Mouse (Mus musculus) left cerebral cortex, adult 2 months (tissue): ENCODE data around the gene Sptbn1. TPM values are rescaled to one million over a fixed set of nuclear protein-coding genes. Genes with fewer than 3 reads are reported as not detected.

Source experiments
- DNase-seq, 2 experiments: peaks; one replicate each; pipeline ENCODE4 v3.0.0; 2021 to 2022; ENCODE audit warnings: low spot score in 2 of 2, mixed read lengths in 1 of 2; ENCODE audit errors: extremely low spot score in 1 of 2
- H3K27ac ChIP-seq: fragments of 200-600 bp; 2 replicates; pipeline ENCODE4 v1.8.1; 2022
- H3K4me3 ChIP-seq: fragments of 200-600 bp; 2 replicates; pipeline ENCODE4 v1.8.1; 2022
- CTCF ChIP-seq: fragments of 200-600 bp; IDR thresholded peaks from 2 replicates; pipeline ENCODE4 v1.8.1; 2022; ENCODE audit warnings: antibody characterized with exemption, mild to moderate bottlenecking, moderate library complexity
- intact Hi-C: fragments of 180-260 bp; cut with DNase I; formaldehyde crosslinking; loops from one replicate; pipeline ENCODE4 v1.15.1; 2025
- total RNA-seq, 2 experiments: library from RNA; stranded (reverse); gene quantifications; 2 replicates each; pipeline ENCODE4 v1.2.3; 2021

Sptbn1 gene
- total RNA-seq, 2 experiments from 2014 or later = 601 to 602 TPM

DNA sequence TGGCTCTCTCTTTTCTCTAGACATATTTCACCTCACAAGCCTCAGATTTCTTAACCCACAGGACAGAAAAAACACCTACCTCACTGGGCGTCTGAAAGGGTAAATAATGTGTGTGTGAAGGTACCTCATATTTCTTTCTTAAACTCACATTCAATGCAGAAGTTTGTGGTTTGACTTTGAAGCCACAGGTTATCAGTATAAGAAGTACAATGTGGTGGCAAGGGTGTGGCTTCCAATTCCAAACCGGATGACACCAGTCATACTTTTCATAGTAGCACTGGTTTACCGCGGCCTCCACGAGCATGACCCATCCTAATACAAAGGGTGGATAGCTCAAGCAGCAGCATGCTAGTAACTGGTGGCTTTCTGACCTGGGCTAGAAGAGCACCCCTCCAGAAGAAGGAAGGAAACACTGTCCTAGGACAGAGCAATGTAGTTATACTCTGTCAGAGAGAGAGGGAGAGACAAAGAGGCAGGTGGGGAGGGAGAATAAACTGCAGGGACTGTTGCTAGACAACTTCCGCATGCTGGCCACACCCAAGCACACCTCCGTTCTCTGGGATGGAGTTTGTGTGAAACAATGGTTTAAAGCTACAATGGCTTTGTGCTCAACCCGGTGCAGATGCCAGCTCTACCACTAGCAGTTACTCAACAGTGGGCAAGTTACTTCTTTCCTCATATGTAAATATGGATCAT, 85.1 kb downstream of the Sptbn1 start:
- no peak overlapping the region for H3K27ac ChIP-seq
- intact Hi-C loops = no loop called here
- no peak for TF ChIP-seq CTCF
- H3K4me3 ChIP-seq = no peak overlapping the region
- DNase-seq = no peak

DNA sequence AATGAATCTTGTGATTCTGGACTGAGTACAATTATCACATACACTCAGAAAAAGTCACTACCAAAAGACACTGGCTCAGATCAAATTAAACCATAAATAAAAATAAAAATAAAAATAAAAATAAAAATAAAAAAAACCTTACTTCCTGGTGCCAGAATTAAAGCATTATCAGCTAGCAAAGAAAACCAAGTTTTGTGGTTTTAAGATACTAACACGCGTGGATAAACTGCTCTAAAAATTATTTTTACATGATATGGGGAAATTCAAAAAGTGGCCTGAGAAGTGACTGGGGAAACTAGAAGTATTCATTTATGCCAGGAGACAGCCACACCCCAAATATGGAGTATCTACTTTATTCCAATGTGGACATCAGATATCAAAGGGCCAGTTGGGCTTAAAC, 89.8 kb downstream of the Sptbn1 start:
- DNase-seq = no peak
- no peak for TF ChIP-seq CTCF
- Histone ChIP-seq H3K27ac (no peak overlapping the region), H3K4me3 (no peak overlapping the region)
- intact Hi-C loops = no loop called here

DNA sequence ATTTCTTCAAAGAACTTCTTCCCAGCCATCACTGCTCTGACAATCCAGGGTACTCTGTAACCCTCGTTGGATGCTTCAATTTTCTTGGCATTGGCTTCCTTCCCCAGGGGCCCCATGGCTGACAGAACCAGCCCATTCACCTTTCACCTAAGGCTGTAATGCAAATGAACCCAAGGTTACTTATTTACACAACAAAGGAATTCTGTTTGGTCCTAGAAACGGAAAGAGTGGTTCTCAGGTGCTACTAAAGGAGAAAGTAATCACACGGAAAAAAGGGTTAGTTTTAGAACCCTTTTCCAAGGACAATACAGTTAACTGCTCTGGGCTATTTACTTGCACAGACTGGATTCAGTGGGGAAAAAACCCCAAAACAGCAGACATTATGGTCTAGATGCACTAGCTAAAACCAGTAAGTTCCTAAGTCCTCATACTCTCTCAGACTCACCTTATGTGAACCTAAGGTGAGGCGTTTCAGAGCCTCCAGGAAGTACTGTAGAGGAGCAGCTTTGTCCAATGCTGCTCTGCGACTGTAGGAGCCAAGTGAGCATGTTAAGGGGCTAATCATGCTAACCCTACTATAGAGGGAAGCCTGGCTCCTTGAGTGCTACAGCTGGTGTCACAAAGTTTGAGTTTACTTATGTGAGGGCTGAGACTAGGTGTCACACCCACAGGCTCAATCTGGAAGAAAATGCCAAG, 90.7 kb downstream of the Sptbn1 start:
- intact Hi-C loops = no loop called here
- DNase-seq = no peak
- TF ChIP-seq CTCF = no peak
- H3K4me3 ChIP-seq = no peak overlapping the region
- H3K27ac ChIP-seq = no peak overlapping the region

DNA sequence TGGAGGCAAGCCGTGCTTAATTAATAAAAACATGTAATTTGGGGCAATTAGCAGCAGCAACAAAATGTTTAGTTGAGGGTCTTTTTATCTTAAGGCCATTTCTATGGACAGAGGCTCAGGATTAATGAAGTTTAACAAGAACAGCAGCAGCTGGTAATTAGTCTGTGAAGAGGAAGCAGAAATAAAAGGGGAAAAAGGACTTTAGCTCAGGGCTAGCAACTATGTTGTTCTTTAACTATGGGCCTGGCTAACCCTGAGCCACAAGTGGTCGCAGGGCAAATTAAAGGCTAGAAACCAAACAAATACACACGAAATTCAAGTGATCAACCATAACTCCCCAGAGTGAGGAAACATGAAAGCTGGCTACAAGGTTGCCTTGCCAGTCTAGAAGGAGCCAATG, 91.9 kb downstream of the Sptbn1 start:
- no peak overlapping the region for H3K4me3 ChIP-seq
- intact Hi-C loops = no loop called here
- TF ChIP-seq CTCF = no peak
- no peak overlapping the region for H3K27ac ChIP-seq
- no peak for DNase-seq

DNA sequence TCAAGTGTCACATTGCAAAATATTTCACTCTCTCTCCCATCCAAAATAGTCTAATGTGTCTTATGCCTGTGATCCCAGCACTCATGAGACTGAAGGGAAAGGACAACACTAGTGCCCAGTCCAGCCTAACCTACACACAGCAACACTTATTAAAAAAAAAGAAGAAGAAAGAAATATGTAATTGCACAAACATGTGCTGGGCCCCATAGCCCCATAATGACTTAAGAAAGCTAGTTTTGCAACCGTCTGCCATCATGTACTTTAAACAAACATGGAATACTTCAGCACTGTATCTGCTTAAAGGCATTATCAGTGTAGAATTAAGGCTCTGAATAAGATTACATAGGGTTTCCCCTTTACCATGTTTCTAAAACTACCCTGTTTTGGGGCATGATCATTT, 92.4 kb downstream of the Sptbn1 start:
- Histone ChIP-seq H3K4me3 (no peak overlapping the region), H3K27ac (no peak overlapping the region)
- intact Hi-C loops = no loop called here
- DNase-seq = no peak
- no peak for TF ChIP-seq CTCF

DNA sequence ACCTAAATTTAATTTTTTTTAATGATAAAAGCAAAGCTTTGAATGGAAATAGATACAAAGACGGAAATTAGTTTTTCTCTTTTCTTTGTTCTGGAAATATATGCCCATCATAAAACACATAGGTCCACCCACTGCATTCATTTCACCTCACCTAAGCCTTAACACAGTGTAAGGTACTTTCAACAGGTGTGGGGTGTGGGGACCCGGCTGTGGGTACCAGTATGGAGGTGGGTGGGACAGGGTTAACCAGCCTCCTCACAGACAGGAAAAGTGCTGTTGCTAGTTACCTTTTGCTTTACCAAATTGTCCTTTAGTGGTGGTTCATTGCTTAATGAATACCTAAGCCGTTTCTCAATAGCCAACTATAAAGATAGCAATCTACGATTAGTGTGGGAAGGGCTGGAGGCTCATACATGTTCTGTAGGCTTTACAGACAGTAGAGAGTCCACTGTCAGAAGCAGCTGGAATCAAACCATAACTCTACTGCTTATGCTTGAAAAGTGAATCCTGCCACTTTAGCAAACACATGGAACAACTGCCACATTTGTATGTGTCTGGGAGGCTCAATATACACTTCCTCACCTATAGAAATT, 96.3 kb downstream of the Sptbn1 start:
- DNase-seq = no peak
- Histone ChIP-seq H3K27ac (no peak overlapping the region), H3K4me3 (no peak overlapping the region)
- intact Hi-C loops = no loop called here
- TF ChIP-seq CTCF = no peak

DNA sequence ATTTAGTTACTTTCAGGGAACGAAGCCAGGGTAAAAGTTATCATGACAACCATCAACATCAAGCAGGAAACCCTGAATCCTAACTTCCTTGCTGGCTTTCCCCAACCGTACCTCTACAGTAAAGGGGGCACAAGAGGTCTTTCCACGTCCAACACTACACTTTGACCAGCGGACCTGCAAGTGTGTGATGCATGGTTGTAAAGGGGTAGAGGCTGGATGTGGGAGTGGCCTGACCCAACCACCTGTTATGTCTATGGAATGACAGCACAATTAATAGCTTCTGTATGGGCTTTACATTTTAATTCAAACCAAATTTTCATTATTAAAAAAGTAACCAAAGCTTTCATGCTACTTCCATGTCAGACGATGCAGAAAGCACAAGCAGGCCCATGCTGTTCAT, 96.8 kb downstream of the Sptbn1 start:
- intact Hi-C loops = no loop called here
- no peak for TF ChIP-seq CTCF
- no peak for DNase-seq
- H3K4me3 ChIP-seq = no peak overlapping the region
- H3K27ac ChIP-seq = no peak overlapping the region

DNA sequence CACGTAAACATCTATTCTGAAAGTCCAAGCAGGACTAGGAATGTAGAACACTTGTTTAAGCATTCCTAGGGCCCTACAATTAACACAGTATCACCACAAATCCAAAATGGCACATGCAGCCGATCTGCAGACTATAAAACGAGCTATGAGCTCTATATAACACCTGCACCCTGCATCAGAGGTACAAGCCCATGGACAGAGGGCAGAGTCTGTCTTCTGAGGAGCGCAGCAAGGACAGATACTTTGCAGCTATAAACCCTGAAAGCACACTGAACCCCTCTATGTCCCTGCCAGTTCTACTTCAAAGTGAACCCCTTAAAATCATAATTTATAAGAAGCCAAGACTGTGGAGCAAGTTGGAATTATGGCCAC, 101.4 kb downstream of the Sptbn1 start:
- H3K4me3 ChIP-seq = no peak overlapping the region
- intact Hi-C loops = no loop called here
- DNase-seq = no peak
- H3K27ac ChIP-seq = no peak overlapping the region
- no peak for TF ChIP-seq CTCF

DNA sequence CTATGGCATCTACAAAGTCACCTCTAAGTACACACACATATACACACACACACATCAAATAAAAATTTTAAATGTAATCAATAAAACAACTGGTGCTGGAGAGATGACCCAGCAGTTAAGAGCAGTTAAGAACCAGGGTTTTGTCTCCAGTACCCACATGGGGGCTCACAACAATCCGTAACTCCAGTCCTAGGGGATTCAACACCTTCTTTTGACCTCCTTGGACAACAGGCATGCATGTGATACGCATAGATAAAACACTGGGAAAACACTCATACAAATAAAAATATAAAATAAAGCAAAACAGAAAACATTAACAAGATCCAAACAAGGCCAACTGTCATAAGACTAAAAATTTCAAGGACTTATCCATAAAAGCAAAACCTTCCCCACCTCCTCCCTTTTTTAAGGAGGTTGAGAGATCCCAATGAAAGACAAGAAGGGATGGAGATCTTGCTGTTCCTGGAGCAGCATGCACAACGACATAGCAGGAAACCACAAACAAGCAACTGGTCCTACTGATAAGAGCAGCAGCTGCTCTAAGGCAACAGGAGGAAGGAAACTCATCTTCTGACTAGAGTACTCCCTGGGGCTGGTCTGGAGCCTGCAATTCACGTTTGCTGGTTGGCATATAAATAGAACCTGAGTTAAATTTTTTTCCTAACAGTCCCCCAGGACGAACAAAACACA, 102.0 kb downstream of the Sptbn1 start:
- no peak for TF ChIP-seq CTCF
- no peak for DNase-seq
- H3K4me3 ChIP-seq = no peak overlapping the region
- intact Hi-C loops = no loop called here
- H3K27ac ChIP-seq = no peak overlapping the region

DNA sequence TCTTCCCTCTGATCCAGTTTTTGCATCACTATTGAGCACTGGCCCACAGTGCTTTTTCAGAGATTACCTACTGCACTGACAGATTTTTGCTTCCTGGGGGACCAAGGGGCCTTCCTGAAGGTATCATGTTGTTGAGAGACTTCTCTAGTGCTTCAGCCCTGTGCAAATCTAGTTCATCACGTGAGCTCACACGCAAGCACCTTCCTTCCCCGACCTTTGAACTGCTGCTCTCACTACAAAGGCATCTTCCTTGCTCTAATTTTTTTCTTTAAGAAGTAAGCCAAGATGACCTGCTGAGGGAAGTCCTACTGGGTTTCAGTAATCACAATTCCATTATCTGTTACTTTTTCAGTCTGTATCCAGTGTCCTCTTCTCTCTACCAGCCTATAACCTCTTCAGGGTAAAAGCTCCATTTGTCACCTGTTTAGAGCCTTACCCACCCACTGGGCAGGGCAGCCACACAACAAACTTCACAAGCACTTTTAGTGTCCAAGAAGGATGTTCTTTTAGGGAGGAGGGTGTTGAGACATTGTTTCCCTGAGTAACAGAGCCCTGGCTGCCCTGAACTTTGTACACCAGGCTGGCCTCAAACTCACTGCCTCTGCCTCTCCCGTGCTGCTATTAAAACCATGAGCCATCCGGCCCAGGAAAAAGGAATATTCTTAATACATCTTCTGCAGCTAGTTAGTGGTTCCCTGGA, 103.3 kb downstream of the Sptbn1 start:
- Histone ChIP-seq H3K4me3 (no peak overlapping the region), H3K27ac (no peak overlapping the region)
- TF ChIP-seq CTCF = no peak
- intact Hi-C loops = loop anchor here (5.0 kb wide), 1 partner anchor 103 kb away; the partner anchor contains the start of gene Sptbn1
- DNase-seq = no peak

DNA sequence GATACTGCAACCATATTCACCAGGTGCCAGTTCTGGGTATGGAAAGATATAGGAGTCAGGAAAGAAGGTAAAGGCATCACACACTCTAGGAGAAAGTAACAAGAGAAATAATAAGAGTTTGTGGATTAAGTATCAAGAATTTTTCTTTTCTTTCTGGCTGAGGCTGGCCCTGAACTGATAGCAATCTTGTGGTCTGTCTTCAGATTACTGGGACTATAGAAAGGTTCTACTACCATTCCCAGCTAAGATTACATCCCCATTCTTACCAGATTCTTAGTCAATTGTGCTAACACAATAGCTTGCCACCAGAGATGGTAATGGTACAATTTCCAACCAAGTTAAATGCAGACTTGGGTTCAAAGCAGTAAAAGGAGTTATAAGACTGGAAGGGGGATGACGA, 104.1 kb downstream of the Sptbn1 start:
- TF ChIP-seq CTCF = no peak
- Histone ChIP-seq H3K27ac (no peak overlapping the region), H3K4me3 (no peak overlapping the region)
- no peak for DNase-seq
- intact Hi-C loops = loop anchor here (5.0 kb wide), 1 partner anchor 103 kb away; the partner anchor contains the start of gene Sptbn1

DNA sequence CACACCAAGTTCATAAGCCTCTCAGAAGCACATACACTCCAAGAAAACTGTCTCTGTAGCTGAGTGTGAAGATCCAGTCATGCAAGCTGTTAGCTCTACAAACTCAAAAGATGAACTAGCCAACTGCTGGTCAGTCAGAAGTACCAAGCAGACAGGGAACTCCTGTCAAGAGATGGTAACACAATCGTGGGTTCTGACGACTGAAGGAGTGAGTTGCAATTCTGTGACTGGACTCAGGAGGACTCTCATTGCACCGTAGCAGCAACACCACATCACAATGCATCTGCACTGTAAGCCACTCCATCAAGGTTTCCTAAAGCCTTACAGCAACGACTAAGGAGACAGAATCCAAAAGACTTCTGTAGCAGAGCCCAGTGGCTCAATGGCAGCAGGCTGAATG, 104.9 kb downstream of the Sptbn1 start:
- no peak for TF ChIP-seq CTCF
- no peak overlapping the region for H3K4me3 ChIP-seq
- intact Hi-C loops = loop anchor here (5.0 kb wide), 1 partner anchor 104 kb away; the partner anchor contains the start of gene Sptbn1
- H3K27ac ChIP-seq = no peak overlapping the region
- DNase-seq = no peak
